Mouse (Mus musculus): Measurements from ENCODE around the gene Mfsd12. TPM values are rescaled to one million over a fixed set of nuclear protein-coding genes. Genes with fewer than 3 reads are reported as not detected.

The Mfsd12 gene
- polyA plus RNA-seq, 1 experiment from 2014 or later, result 7.4 TPM

DNA sequence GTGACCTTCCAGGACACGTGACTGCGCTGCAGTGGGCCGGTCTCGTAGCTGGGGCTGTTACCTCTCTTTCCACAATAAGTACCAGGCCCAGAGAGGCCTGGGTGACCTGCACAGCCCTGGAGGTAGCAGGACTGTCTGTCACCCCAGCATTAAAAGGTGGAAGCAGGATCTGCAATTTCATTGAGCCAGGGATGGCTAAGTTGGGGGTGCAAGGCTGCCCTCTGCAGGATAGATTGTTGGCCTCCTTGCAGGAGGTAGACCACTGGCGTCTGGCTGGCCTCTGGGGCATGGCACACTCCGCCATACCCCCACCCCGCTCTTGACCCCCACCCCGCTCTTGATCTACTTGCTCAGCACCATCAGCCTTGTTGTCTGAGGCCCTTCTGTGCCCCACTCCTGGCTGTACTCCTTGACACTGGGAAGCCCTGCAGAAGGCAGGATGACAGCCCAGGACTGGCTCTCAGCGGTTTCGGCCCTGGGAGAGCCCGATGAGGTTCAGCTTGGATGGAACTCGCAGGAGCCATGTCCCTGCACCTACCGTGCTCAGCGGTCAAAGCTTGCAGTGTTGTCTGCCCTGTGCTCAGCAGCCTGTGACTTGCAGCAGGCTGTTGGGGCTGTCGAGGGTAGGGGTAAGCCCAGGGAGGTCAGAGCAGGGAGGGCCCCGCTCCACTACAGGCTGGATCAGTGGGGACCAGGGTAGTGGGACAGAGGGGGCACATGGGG, 40.8 kb upstream of the Mfsd12 start:
- TF ChIP-seq CTCF (IDR thresholded peaks at IDR 0.05; ENCODE audit: low read depth), result peak; percentile 74
- no peak for TF ChIP-seq EP300 (optimal IDR thresholded peaks at IDR 0.05)
- peak overlapping the region; percentile 61 for H3K9ac ChIP-seq (ENCODE audit: low read length)
- H3K27ac ChIP-seq (replicated peaks), result peak overlapping the region; percentile 65
- H3K9me3 ChIP-seq (ENCODE audit: control insufficient read depth, low read length), result no peaks in the 10 kb centered on the region
- peaks cover 12% of the 10 kb centered on the region for H3K36me3 ChIP-seq (ENCODE audit: control insufficient read depth, insufficient read depth, low read length)
- peak; percentile 59 for DNase-seq (ENCODE audit: low spot score)
- H3K4me2 ChIP-seq (replicated peaks; ENCODE audit: low read depth), result peak overlapping the region; percentile 61
- H3K4me1 ChIP-seq (replicated peaks; ENCODE audit: control insufficient read depth, insufficient read depth), result 0 out of 2 replicates have a peak, but pooled peaks cover 9% of the 10 kb centered on the region
- H3K4me3 ChIP-seq (ENCODE audit: low read depth, low read length), result peak overlapping the region; percentile 28
- WGBS, result 54% methylated on average over 16 of the region's 16 CpGs
- H3K27me3 ChIP-seq (ENCODE audit: control insufficient read depth, insufficient read depth, low read length), result no peaks in the 10 kb centered on the region
- ATAC-seq (ENCODE audit: low FRiP score, low TSS enrichment), result no peak

DNA sequence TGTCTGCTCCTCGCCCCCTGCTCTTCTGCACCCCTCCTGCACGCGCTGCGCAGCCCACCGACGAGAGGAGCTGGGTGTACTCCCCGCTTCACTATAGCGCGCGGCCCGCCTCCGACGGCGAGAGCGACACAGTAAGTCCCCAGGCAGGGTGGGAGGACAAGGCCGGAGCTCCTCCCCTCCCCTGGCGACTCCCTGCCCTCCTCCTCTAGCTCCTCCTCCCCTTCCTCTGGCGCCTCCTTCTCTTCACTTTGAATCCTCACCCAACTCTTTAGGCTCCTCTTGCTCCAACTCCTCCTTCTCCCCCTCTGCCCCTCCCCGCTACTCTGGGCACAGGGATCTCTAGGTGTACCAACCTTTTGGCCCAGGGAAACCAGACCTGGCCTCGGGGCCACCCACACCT, 40.0 kb upstream of the Mfsd12 start:
- peak; percentile 6; the same call in 1 of the 2 replicates for ATAC-seq (ENCODE audit: low FRiP score, low TSS enrichment)
- Histone ChIP-seq H3K9ac (ENCODE audit: low read length) (peak overlapping the region; percentile 61), H3K36me3 (ENCODE audit: control insufficient read depth, insufficient read depth, low read length) (peaks cover 12% of the 10 kb centered on the region), H3K27ac (replicated peaks) (peak overlapping the region; percentile 65), H3K9me3 (ENCODE audit: control insufficient read depth, low read length) (no peaks in the 10 kb centered on the region), H3K4me2 (replicated peaks; ENCODE audit: low read depth) (peak overlapping the region; percentile 61), H3K4me1 (replicated peaks; ENCODE audit: control insufficient read depth, insufficient read depth) (peaks cover 13% of the 10 kb centered on the region; the same call in 1 of the 2 replicates), H3K27me3 (ENCODE audit: control insufficient read depth, insufficient read depth, low read length) (no peaks in the 10 kb centered on the region), H3K4me3 (ENCODE audit: low read depth, low read length) (peak overlapping the region; percentile 28)
- WGBS, result 22% methylated on average over 20 of the region's 20 CpGs
- peak; percentile 85 for DNase-seq (ENCODE audit: low spot score)
- TF ChIP-seq CTCF (IDR thresholded peaks at IDR 0.05; ENCODE audit: low read depth) (peak; percentile 25; the same call in 1 of the 2 replicates), EP300 (optimal IDR thresholded peaks at IDR 0.05) (no peak)

DNA sequence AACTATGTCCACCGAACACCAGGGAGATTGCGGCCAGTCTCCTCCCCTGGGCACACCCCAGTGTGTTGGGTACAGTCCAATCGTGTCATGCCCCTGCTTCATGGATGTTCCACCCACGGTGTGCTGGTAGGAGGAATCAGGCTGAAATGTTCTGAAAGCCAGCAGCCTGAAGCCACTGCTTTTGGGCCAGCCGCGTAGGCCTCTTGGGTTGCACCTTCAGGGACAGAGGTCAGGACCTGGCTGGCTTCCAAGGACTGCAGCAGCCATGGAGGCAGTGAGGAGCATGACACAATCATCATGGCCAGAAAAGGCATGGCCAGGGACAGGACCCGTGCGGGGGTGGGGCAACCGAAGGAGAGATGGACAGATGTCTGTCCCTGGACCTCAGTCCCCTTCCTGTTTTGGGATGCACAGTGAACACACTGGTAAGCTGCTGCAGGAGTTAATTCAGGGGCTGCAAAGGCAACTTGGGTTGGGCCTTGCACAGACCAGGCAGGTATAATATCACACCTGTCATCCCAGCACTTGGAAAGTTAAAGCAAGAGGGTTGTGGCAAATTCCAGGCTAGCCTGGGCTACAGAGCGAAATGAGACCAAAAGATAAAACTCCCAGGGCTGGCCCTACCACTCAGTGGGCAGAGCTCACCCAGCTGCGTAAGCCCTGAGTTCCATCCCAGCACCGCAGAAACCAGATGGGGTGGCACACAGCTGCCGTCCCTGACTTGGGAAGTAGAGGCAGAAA, 38.5 kb upstream of the Mfsd12 start:
- no peak overlapping the region for H3K4me3 ChIP-seq (ENCODE audit: low read depth, low read length)
- peaks cover 13% of the 10 kb centered on the region; the same call in 1 of the 2 replicates for H3K4me1 ChIP-seq (replicated peaks; ENCODE audit: control insufficient read depth, insufficient read depth)
- peaks cover 16% of the 10 kb centered on the region for H3K36me3 ChIP-seq (ENCODE audit: control insufficient read depth, insufficient read depth, low read length)
- no peak overlapping the region for H3K4me2 ChIP-seq (replicated peaks; ENCODE audit: low read depth)
- no peak for ATAC-seq (ENCODE audit: low FRiP score, low TSS enrichment)
- peak overlapping the region; percentile 84; the same call in 1 of the 2 replicates for H3K27ac ChIP-seq (replicated peaks)
- H3K9me3 ChIP-seq (ENCODE audit: control insufficient read depth, low read length), result no peaks in the 10 kb centered on the region
- peak overlapping the region; percentile 23; the same call in 1 of the 2 replicates for H3K9ac ChIP-seq (ENCODE audit: low read length)
- TF ChIP-seq EP300 (optimal IDR thresholded peaks at IDR 0.05) (no peak), CTCF (IDR thresholded peaks at IDR 0.05; ENCODE audit: low read depth) (no peak)
- DNase-seq (ENCODE audit: low spot score), result peak; percentile 60
- WGBS, result 84% methylated on average over 13 of the region's 13 CpGs
- no peaks in the 10 kb centered on the region for H3K27me3 ChIP-seq (ENCODE audit: control insufficient read depth, insufficient read depth, low read length)

DNA sequence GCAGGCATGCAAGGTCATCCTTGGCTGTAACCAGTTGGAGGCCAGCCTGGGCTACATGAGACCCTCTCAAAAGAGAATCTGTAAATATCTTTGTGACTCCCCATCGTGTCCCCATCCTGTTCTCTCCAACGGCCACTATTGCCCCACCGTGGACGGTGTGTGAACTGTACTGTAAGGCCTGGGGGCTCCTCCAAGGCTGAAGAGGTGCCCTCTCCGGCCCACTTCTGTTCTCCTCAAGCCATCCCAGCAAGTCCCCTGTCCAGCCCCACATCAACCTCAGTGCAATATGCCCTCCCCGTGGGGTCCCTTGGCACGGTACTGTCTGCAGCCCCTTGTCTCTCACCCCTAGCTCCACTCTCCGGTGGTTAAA, 38.0 kb upstream of the Mfsd12 start:
- ATAC-seq (ENCODE audit: low FRiP score, low TSS enrichment), result no peak
- WGBS, result 26% methylated on average over 8 of the region's 8 CpGs
- peak overlapping the region; percentile 84 for H3K27ac ChIP-seq (replicated peaks)
- H3K4me1 ChIP-seq (replicated peaks; ENCODE audit: control insufficient read depth, insufficient read depth), result peaks cover 13% of the 10 kb centered on the region; the same call in 1 of the 2 replicates
- H3K27me3 ChIP-seq (ENCODE audit: control insufficient read depth, insufficient read depth, low read length), result no peaks in the 10 kb centered on the region
- no peak overlapping the region; the same call in 1 of the 2 replicates for H3K9ac ChIP-seq (ENCODE audit: low read length)
- H3K36me3 ChIP-seq (ENCODE audit: control insufficient read depth, insufficient read depth, low read length), result peaks cover 19% of the 10 kb centered on the region
- H3K9me3 ChIP-seq (ENCODE audit: control insufficient read depth, low read length), result no peaks in the 10 kb centered on the region
- no peak for TF ChIP-seq EP300 (optimal IDR thresholded peaks at IDR 0.05)
- peak; percentile 56 for TF ChIP-seq CTCF (IDR thresholded peaks at IDR 0.05; ENCODE audit: low read depth)
- DNase-seq (ENCODE audit: low spot score), result no peak
- peak overlapping the region; percentile 51 for H3K4me2 ChIP-seq (replicated peaks; ENCODE audit: low read depth)
- H3K4me3 ChIP-seq (ENCODE audit: low read depth, low read length), result no peak overlapping the region

DNA sequence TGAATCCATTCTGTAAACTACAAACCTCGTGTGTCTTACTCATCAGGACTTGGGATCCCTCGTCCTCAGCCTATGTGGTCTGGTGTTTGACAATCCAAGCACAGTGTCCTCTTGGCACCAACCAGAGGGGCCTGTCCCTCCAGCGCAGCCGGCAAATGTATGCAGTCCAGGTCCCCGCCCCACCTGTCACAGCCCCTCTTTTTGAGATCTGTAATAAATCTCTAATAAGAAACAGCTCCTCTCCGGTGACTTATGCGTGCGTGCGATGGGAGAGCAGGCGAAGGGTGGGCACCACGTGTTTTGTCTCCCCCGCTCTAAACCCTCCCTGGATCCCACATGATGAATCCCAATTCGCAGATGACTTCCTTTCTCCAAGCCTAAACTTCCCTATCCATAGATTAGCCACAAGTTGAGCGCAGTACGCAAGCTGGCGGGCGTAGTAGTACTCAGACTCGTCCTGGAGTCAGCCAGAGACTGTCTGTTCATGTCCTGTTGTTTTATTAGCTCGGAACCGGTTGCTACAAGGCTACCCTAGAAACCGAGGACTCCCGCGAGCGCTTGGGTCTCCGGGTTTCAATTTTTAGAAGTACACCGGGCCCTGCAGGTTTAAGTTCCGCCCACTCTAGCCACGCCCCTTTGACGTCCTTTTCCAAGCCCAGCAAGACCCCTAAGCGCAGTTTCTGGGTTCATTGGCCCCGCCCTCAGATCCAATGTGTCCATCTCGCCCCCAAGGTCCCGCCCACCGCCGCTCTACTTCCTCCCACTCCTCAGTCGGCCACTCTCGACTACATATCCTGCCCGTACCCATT, 37.3 kb upstream of the Mfsd12 start:
- H3K27ac ChIP-seq (replicated peaks), result peak overlapping the region; percentile 84
- H3K9me3 ChIP-seq (ENCODE audit: control insufficient read depth, low read length), result no peaks in the 10 kb centered on the region
- peak overlapping the region; percentile 24; the same call in 1 of the 2 replicates for H3K9ac ChIP-seq (ENCODE audit: low read length)
- no peaks in the 10 kb centered on the region for H3K27me3 ChIP-seq (ENCODE audit: control insufficient read depth, insufficient read depth, low read length)
- peaks cover 24% of the 10 kb centered on the region for H3K36me3 ChIP-seq (ENCODE audit: control insufficient read depth, insufficient read depth, low read length)
- under 1% methylated on average over 38 of the region's 38 CpGs for WGBS
- TF ChIP-seq EP300 (optimal IDR thresholded peaks at IDR 0.05) (no peak), CTCF (IDR thresholded peaks at IDR 0.05; ENCODE audit: low read depth) (no peak)
- H3K4me2 ChIP-seq (replicated peaks; ENCODE audit: low read depth), result peak overlapping the region; percentile 51
- ATAC-seq (ENCODE audit: low FRiP score, low TSS enrichment), result no peak
- H3K4me3 ChIP-seq (ENCODE audit: low read depth, low read length), result peak overlapping the region; percentile 27
- DNase-seq (ENCODE audit: low spot score), result peak; percentile 98
- peaks cover 13% of the 10 kb centered on the region; the same call in 1 of the 2 replicates for H3K4me1 ChIP-seq (replicated peaks; ENCODE audit: control insufficient read depth, insufficient read depth)
